Mouse (Mus musculus) CH12.LX (cell line): ENCODE data around the gene Rccd1. TPM values are rescaled to one million over a fixed set of nuclear protein-coding genes. Genes with fewer than 3 reads are reported as not detected.

Experiments used
- DNase-seq: peaks from one replicate; pipeline ENCODE4 v3.0.0-alpha.2; 2013; ENCODE audit errors: extremely low read depth
- H3K27ac ChIP-seq: 2 replicates; pipeline ENCODE4 v1.5.1; 2012; ENCODE audit warnings: low read depth, mild to moderate bottlenecking, control low read depth, moderate library complexity; ENCODE audit not compliant: insufficient read depth
- H3K27me3 ChIP-seq: replicated peaks from 2 replicates; pipeline ENCODE3; 2012; ENCODE audit warnings: inconsistent platforms
- H3K36me3 ChIP-seq, 2 experiments: replicated peaks in 1 of 2; 2 replicates each; pipeline versions ENCODE3 to v1.6.1; 2012; ENCODE audit warnings: inconsistent platforms in 1 of 2, low read length in 1 of 2, mild to moderate bottlenecking in 1 of 2, mixed read lengths in 1 of 2, moderate library complexity in 1 of 2; ENCODE audit not compliant: control insufficient read depth in 1 of 2, insufficient read depth in 1 of 2
- H3K4me1 ChIP-seq, 2 experiments: 2 replicates each; pipeline ENCODE4 v1.6.1; 2012; ENCODE audit warnings: inconsistent platforms in 1 of 2, moderate library complexity in 1 of 2; ENCODE audit not compliant: insufficient read depth in 2 of 2, control insufficient read depth in 1 of 2
- H3K4me2 ChIP-seq: 2 replicates; pipeline ENCODE4 v1.6.1; 2012; ENCODE audit warnings: low read depth, mild to moderate bottlenecking, control low read depth; ENCODE audit not compliant: poor library complexity, insufficient read depth, severe bottlenecking
- H3K4me3 ChIP-seq, 3 experiments: fragments of 150-350 bp in 1 of 3; sonication (generic) in 1 of 3; replicated peaks in 1 of 3; 2 replicates each; pipeline versions ENCODE3 to v1.5.1; 2011 to 2012; ENCODE audit warnings: low read depth in 2 of 3, low read length in 2 of 3, mild to moderate bottlenecking in 2 of 3, moderate library complexity in 2 of 3, control low read depth in 1 of 3, improper control_type of control experiment in 1 of 3, inconsistent platforms in 1 of 3, mixed read lengths in 1 of 3; ENCODE audit not compliant: poor library complexity in 1 of 3
- H3K79me2 ChIP-seq: replicated peaks from 2 replicates; pipeline ENCODE4 v1.6.1; 2012; ENCODE audit warnings: mild to moderate bottlenecking, moderate library complexity; ENCODE audit not compliant: control insufficient read depth, poor library complexity, insufficient read depth, severe bottlenecking; ENCODE audit errors: extremely low read depth
- H3K9ac ChIP-seq: 2 replicates; pipeline ENCODE4 v1.6.1; 2012; ENCODE audit warnings: low read depth, mild to moderate bottlenecking, control low read depth, moderate library complexity; ENCODE audit not compliant: insufficient read depth
- H3K9me3 ChIP-seq: replicated peaks from 2 replicates; pipeline ENCODE3; 2012; ENCODE audit warnings: low read length, inconsistent platforms, mixed read lengths
- BHLHE40 ChIP-seq: IDR thresholded peaks from 2 replicates; pipeline ENCODE4 v1.6.1; 2011; ENCODE audit warnings: mild to moderate bottlenecking, low read depth, low read length, improper control_type of control experiment
- CHD2 ChIP-seq: IDR thresholded peaks from 2 replicates; pipeline ENCODE4 v1.6.1; 2011; ENCODE audit warnings: low read length, improper control_type of control experiment
- CTCF ChIP-seq, 2 experiments: IDR thresholded peaks in 1 of 2; conservative IDR thresholded peaks in 1 of 2; 2 replicates each; pipeline ENCODE4 v1.5.1; 2011 to 2012; ENCODE audit warnings: low read depth in 2 of 2, low read length in 2 of 2, improper control_type of control experiment in 1 of 2, inconsistent platforms in 1 of 2, mild to moderate bottlenecking in 1 of 2, moderate library complexity in 1 of 2
- E2F4 ChIP-seq: IDR thresholded peaks from 2 replicates; pipeline ENCODE4 v1.6.1; 2011; ENCODE audit warnings: low read depth, low read length, improper control_type of control experiment; ENCODE audit not compliant: insufficient replicate concordance
- ELF1 ChIP-seq: IDR thresholded peaks from 2 replicates; pipeline ENCODE4 v1.6.1; 2014; ENCODE audit warnings: low read depth, mild to moderate bottlenecking, inconsistent platforms, low read length, improper control_type of control experiment
- EP300 ChIP-seq: IDR thresholded peaks from 2 replicates; pipeline ENCODE4 v1.6.1; 2011; ENCODE audit warnings: low read length, improper control_type of control experiment
- HCFC1 ChIP-seq: IDR thresholded peaks from 2 replicates; pipeline ENCODE4 v1.6.1; 2012; ENCODE audit warnings: low read depth, mild to moderate bottlenecking, inconsistent platforms, low read length, improper control_type of control experiment
- IRF4 ChIP-seq: IDR thresholded peaks from 2 replicates; pipeline ENCODE4 v1.6.1; 2014; ENCODE audit warnings: low read depth, mild to moderate bottlenecking, inconsistent platforms, low read length, improper control_type of control experiment
- JUN ChIP-seq: IDR thresholded peaks from 2 replicates; pipeline ENCODE4 v1.6.1; 2011; ENCODE audit warnings: low read depth, mild to moderate bottlenecking, low read length, improper control_type of control experiment, moderate library complexity; ENCODE audit not compliant: insufficient read depth
- KAT2A ChIP-seq: IDR thresholded peaks from 2 replicates; pipeline ENCODE4 v1.6.1; 2012; ENCODE audit warnings: low read length, improper control_type of control experiment, inconsistent platforms; ENCODE audit not compliant: insufficient replicate concordance
- MAFK ChIP-seq: IDR thresholded peaks from 2 replicates; pipeline ENCODE4 v1.6.1; 2011; ENCODE audit warnings: low read length, improper control_type of control experiment; ENCODE audit not compliant: insufficient replicate concordance
- MAZ ChIP-seq: IDR thresholded peaks from 2 replicates; pipeline ENCODE4 v1.6.1; 2012; ENCODE audit warnings: low read depth, mild to moderate bottlenecking, inconsistent platforms, low read length, improper control_type of control experiment, moderate library complexity
- MYC ChIP-seq: IDR thresholded peaks from 2 replicates; pipeline ENCODE4 v1.6.1; 2011; ENCODE audit warnings: low read depth, mild to moderate bottlenecking, improper control_type of control experiment, low read length
- NRF1 ChIP-seq: IDR thresholded peaks from 2 replicates; pipeline ENCODE4 v1.6.1; 2014; ENCODE audit warnings: low read depth, mild to moderate bottlenecking, inconsistent platforms, low read length, improper control_type of control experiment, moderate library complexity
- PAX5 ChIP-seq: IDR thresholded peaks from 2 replicates; pipeline ENCODE4 v1.6.1; 2012; ENCODE audit warnings: low read length, inconsistent platforms, mixed read lengths
- POLR2A ChIP-seq: IDR thresholded peaks from 2 replicates; pipeline ENCODE4 v1.6.1; 2011; ENCODE audit warnings: low read depth, mild to moderate bottlenecking, improper control_type of control experiment, low read length
- RAD21 ChIP-seq: IDR thresholded peaks from 2 replicates; pipeline ENCODE4 v1.6.1; 2011; ENCODE audit warnings: low read depth, mild to moderate bottlenecking, low read length, improper control_type of control experiment, moderate library complexity
- RCOR1 ChIP-seq: conservative IDR thresholded peaks from 2 replicates; pipeline ENCODE4 v1.6.1; 2012; ENCODE audit warnings: low read depth, mild to moderate bottlenecking, inconsistent platforms, low read length, improper control_type of control experiment
- SIN3A ChIP-seq: IDR thresholded peaks from 2 replicates; pipeline ENCODE4 v1.6.1; 2012; ENCODE audit warnings: low read length, improper control_type of control experiment, inconsistent platforms
- TCF12 ChIP-seq: IDR thresholded peaks from 2 replicates; pipeline ENCODE4 v1.6.1; 2014; ENCODE audit warnings: low read depth, mild to moderate bottlenecking, inconsistent platforms, low read length, improper control_type of control experiment
- ZNF384 ChIP-seq: IDR thresholded peaks from 2 replicates; pipeline ENCODE4 v1.6.1; 2012; ENCODE audit warnings: low read depth, low read length, improper control_type of control experiment, inconsistent platforms
- dilution Hi-C: fragments of 300-500 bp; cut with MboI; formaldehyde crosslinking; loops from 2 replicates; pipeline ENCODE4 v1.14.3; 2020; ENCODE audit warnings: low sequenced_read_pairs; ENCODE audit not compliant: extremely low pct_unique_long_range_greater_than_20kb, extremely low pct_ligation_motif_present
- in situ Hi-C: fragments of 300-500 bp; cut with MboI; formaldehyde crosslinking; loops from 3 replicates; pipeline ENCODE4 v1.14.3; 2019; ENCODE audit warnings: low sequenced_read_pairs, low pct_ligation_motif_present, low pct_unique_long_range_greater_than_20kb, mixed read lengths
- polyA plus RNA-seq: library from polyadenylated mRNA; unstranded; fragments of >175 nt; gene quantifications from 2 replicates; pipeline ENCODE4 v1.2.1, GENCODE M21; 2012; ENCODE audit warnings: low read depth; ENCODE audit not compliant: insufficient read length
- total RNA-seq, 2 experiments: library from RNA; depleted of rRNA; stranded (reverse); fragments of 300-350 nt in 1 of 2; fragments of >200 nt in 1 of 2; gene quantifications; 2 replicates each; pipeline ENCODE4 v1.2.3; 2012 to 2014

Gene Rccd1
- total and polyA plus RNA-seq, 3 experiments, result 17.4 to 18.5 (median 18.3) TPM

- dilution Hi-C loops, result no loop called here
- Histone ChIP-seq H3K27me3 (no peaks in the 10 kb centered on the region), H3K9me3 (no peaks in the 10 kb centered on the region)
- TF ChIP-seq RAD21, result peak; percentile 40
- no peak for TF ChIP-seq ZNF384
- TF ChIP-seq PAX5, result no peak
- no peak for TF ChIP-seq ELF1
- no peak for TF ChIP-seq EP300
- TF ChIP-seq CTCF (conservative IDR thresholded peaks at IDR 0.05 in 1 of 2, IDR thresholded peaks at IDR 0.05 in 1 of 2; ENCODE audit: low read depth in 2 of 2, low read length in 2 of 2), result peak in 1 of 2 experiments; percentile 43; a peak in 2 of 4 replicates
- no peak for TF ChIP-seq BHLHE40
- no peak for TF ChIP-seq KAT2A
- TF ChIP-seq, all 38 proteins: peak for 2
- DNase-seq, result no peak
- Histone ChIP-seq H3K4me3 (no peak overlapping the region), H3K27ac (no peak overlapping the region), H3K36me3 (peaks cover 53 to 87% of the 10 kb centered on the region in 2 experiments), H3K4me1 (peaks cover 14 to 32% of the 10 kb centered on the region in 2 experiments), H3K79me2 (peaks cover 63% of the 10 kb centered on the region), H3K9ac (no peak overlapping the region), H3K4me2 (no peak overlapping the region)
- in situ Hi-C loops, result no loop called here
These were observed 22.7 kb downstream of the Rccd1 start for GRCm38 (mm10) chr7:80301522-80301921.

DNA sequence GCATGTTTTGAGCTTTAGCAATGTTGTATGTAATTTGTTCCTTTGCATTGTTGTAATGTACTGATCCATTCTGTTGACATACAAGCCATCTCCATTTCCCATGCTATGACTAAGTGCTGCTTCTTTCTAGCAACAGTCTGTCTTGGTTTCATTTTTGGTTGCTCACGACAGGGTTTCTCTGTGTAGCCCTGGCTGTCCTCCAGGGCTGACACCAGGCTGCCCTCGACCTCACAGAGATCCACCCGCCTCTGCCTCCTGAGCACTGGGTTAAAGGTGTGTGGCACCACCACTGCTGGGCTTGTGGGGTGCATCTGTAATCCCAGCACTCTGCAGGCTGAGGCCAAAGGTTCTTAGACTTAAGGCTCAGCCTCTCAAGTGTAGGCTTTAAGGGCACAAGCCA, 24.7 kb downstream of the Rccd1 start:
- peaks cover 37 to 69% of the 10 kb centered on the region in 2 experiments for H3K36me3 ChIP-seq
- H3K9ac ChIP-seq, result peak overlapping the region; percentile 25; the same call in 1 of the 2 replicates
- H3K79me2 ChIP-seq, result peaks cover 80% of the 10 kb centered on the region
- H3K27ac ChIP-seq, result peak overlapping the region; percentile 57
- no peak for DNase-seq
- peaks cover 14 to 43% of the 10 kb centered on the region in 2 experiments for H3K4me1 ChIP-seq
- H3K4me2 ChIP-seq, result peak overlapping the region; percentile 73
- in situ Hi-C loops, result no loop called here
- H3K9me3 ChIP-seq, result no peaks in the 10 kb centered on the region
- dilution Hi-C loops, result no loop called here
- no peaks in the 10 kb centered on the region for H3K27me3 ChIP-seq
- TF ChIP-seq PAX5 (no peak), ZNF384 (no peak), TCF12 (no peak), E2F4 (no peak), MYC (no peak), CHD2 (no peak), POLR2A (no peak), SIN3A (no peak), IRF4 (no peak), MAZ (no peak), MAFK (no peak), RCOR1 (no peak), HCFC1 (no peak), NRF1 (no peak), JUN (no peak), EP300 (no peak)
- H3K4me3 ChIP-seq, result peak overlapping the region in 1 of 3 experiments; percentile 13
